Mouse (Mus musculus): Measurements from ENCODE around the gene Srpx. TPM values are rescaled to one million over a fixed set of nuclear protein-coding genes. Genes with fewer than 3 reads are reported as not detected.

Gene Srpx
- not detected in 2 replicates for total RNA-seq (2014; fragmentation: Nextera tagmentation)
- not detected in 2 replicates for total RNA-seq (2017)

DNA sequence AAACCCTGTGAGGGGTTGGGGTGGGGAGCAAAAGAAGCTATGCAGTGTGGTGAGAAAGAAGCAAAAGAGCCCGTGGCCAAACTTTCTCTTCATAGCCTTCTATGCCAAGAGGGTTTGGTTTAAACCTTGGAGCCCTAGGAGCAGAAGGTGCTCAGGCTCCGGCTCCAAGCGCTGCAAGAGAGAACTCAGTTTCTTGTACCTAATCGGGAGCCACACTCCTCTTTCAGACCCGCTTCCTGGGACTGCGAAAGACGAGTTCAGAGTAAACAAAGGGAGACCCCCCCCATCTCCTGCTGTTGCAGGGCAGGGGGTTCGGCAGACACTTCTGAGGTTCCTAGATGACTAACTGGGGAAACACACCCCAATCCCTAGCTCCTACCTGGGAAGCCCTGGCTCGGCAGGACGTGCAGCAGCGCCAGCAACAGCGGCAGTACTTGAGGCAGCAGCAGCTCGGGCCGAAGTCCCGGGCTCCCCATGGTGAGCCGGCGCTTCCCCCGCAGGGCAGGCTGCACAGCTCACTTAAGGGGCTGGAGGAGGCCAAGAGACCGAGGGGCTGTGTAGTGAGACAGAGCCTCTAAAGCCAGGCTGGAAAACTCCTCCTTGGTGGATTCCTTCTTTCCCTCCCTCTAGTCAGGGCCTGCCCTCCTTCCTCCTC, at the start of gene Srpx:
TSS of gene Srpx (minus strand) at position 645 of the 655 bp plus-strand sequence.
- ATAC-seq (replicated peaks; ENCODE audit: poor library complexity, severe bottlenecking) = no peak

DNA sequence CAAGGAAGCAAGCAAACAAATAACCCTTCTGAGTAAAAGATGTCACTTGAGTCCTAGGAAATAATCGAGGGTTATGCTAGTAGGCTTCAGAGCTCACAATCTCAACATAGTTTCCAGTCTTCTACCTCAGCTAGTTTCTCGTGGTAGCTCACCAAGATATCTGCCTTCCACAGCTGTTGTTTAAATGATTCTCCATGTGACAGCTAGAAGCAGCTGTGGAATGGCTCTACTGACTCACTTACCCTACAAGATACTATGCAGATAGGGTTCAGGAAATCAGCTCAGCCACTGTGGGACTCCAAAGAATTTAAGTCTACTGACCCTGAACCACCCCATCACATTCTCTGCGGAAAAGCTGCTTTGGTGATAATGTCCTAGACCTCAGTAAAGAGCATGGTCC, 34.9 kb upstream of the Srpx start:
- no peak for ATAC-seq (replicated peaks; ENCODE audit: poor library complexity, severe bottlenecking)

- ATAC-seq (replicated peaks; ENCODE audit: poor library complexity, severe bottlenecking) = no peak
Observed at GRCm38 (mm10) chrX:10115780-10116179, 1.7 kb downstream of the Srpx start.

DNA sequence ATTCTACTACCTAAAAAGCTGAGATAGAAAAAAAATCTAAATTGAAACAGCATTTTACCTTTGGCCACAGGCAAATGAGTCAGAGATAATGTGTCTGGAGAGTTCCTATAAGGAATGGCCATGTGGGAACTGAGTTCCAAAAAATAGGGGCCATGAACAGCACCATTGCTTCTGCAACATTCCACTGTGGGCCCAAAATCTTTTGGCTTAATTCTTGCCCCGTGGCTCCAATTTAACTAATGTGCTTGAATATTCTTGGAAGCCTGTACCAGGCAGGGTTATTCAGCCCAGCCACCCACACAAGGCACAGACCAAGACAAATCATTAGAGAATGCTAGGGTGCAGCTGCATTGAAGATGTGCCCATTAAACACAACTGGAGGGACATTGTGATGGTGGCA, 6.8 kb downstream of the Srpx start:
- ATAC-seq (replicated peaks; ENCODE audit: poor library complexity, severe bottlenecking) = no peak

- peak; percentile 97 for ATAC-seq (replicated peaks; ENCODE audit: poor library complexity, severe bottlenecking)
Observed at GRCm38 (mm10) chrX:10108558-10108957, 9.0 kb downstream of the Srpx start.

GRCm38 (mm10) chrX:10105475-10105874, 12.0 kb downstream of the Srpx start:
- no peak for ATAC-seq (replicated peaks; ENCODE audit: poor library complexity, severe bottlenecking)

DNA sequence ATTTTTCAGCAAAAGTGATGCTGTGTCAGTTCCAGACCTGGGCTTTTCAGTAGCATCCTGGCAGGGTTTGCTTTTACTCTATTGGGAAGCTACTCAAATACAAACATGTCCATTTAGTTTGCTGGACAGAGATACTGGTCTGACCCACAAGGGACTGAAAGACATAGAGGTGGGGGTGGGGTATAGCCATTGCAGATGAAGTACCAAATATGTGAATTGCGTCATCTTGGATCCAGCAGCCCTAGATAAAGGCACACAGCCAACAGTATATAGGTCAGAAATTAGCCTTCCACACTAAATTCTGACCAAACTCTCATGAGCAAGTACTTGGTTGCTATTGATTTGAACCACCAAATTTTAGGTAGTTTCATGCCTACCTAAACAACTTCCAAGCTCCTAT, 14.8 kb downstream of the Srpx start:
- no peak for ATAC-seq (replicated peaks; ENCODE audit: poor library complexity, severe bottlenecking)

GRCm38 (mm10) chrX:10095797-10096196, 21.7 kb downstream of the Srpx start:
- ATAC-seq (replicated peaks; ENCODE audit: poor library complexity, severe bottlenecking) = no peak

DNA sequence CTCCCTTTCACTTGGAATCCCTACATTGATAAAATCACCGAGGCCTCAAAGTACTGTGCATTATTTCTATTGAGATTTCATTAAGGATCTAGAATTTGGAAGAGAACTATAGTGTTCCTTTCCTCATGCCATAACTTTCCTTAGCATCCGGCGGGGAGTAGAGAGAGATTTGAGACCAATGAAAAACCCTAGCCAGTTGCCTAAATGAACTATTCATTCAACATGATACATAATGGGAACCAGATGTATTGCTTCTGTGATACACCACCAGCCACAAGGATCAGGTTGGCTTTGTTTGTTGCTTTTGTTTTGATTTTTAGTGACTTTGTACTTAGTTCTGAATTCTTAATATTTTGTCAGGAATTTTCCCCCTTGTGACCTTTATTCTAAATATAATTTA, 37.1 kb downstream of the Srpx start:
- no peak for ATAC-seq (replicated peaks; ENCODE audit: poor library complexity, severe bottlenecking)

- no peak for ATAC-seq (replicated peaks; ENCODE audit: poor library complexity, severe bottlenecking)
Observed at GRCm38 (mm10) chrX:10079981-10080380, 37.5 kb downstream of the Srpx start.

GRCm38 (mm10) chrX:10073966-10074365, 43.5 kb downstream of the Srpx start:
- ATAC-seq (replicated peaks; ENCODE audit: poor library complexity, severe bottlenecking) = no peak

- ATAC-seq (replicated peaks; ENCODE audit: poor library complexity, severe bottlenecking) = no peak
Observed at GRCm38 (mm10) chrX:10071529-10071928, 46.0 kb downstream of the Srpx start.

DNA sequence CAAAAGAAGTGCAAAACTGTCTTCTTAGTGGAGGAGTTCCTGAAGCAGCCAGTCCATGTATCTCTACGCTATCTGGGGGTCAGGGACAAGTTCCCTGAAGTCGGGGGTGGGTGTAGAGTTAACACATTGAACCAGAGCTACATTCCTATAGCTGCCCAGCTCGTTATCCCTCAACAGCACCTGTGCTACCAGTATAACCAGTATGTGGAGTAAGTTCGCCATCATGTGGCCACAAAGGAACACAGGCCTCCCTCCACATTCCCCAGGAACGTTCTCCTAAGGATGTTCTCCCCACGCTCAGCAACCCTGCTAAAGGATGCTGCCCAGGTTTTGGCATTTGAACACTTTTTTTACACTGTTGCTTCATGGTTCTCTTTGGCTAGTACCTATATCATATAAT, 46.8 kb downstream of the Srpx start:
- no peak for ATAC-seq (replicated peaks; ENCODE audit: poor library complexity, severe bottlenecking)

DNA sequence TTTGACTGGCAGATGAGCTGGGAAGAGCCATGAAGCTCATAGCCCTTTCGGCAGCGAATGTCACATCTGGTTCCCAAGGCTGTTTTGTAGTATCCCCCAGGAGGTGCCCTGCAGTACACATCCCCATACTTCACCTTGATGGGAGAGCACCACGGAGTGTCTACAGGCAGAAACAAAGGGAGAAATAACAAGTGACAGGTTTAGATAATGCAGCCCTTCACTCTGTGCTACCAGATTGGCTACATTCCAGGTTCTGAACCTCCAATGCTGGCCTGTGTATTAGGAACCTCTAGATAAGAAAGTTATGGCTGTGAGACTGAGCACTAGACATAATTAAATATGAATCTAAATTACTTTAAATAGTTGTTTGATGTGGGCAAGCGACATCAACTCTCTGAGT, 48.1 kb downstream of the Srpx start:
- ATAC-seq (replicated peaks; ENCODE audit: poor library complexity, severe bottlenecking) = no peak

GRCm38 (mm10) chrX:10063781-10064180, 53.7 kb downstream of the Srpx start:
- no peak for ATAC-seq (replicated peaks; ENCODE audit: poor library complexity, severe bottlenecking)

DNA sequence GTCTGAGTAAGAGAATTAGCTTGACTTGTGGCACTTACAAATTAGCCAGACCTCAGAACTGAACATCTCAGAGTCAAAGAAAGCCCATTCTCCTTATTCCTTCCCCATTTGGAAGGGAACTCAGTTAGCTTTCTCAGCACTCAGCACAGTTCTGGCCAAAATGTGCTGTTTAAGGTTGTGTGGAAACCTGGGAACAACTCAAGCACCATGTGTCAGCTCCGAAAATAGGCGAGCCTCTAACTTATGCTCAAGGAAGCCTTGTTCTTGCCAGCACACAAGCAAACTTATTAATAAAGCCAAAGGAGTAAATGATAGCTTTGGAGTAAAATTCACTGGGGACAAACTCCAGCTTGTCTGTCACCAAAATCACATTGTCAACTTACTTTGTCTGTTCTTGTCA, 54.1 kb downstream of the Srpx start:
- no peak for ATAC-seq (replicated peaks; ENCODE audit: poor library complexity, severe bottlenecking)

DNA sequence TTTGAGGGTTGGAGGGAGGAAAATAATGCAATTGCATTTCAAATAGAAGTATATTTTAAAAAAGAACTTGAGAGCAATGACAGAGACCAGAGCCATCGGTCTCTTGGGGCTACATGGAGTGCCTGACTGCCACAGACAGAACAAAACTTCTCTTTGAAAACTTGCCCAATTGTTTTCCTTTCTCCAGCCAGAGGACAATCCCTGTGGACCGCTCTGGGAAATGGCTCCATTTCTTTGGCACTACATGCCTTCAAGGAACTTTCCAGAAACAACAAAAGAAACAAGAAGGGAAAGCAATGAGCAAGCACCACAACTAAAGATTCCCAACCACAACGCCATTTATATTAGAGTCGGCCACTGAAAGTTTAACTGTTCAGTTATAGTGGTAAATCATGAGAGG, 55.3 kb downstream of the Srpx start:
- no peak for ATAC-seq (replicated peaks; ENCODE audit: poor library complexity, severe bottlenecking)

- ATAC-seq (replicated peaks; ENCODE audit: poor library complexity, severe bottlenecking) = no peak
Observed at GRCm38 (mm10) chrX:10034666-10035065, 82.8 kb downstream of the Srpx start.

DNA sequence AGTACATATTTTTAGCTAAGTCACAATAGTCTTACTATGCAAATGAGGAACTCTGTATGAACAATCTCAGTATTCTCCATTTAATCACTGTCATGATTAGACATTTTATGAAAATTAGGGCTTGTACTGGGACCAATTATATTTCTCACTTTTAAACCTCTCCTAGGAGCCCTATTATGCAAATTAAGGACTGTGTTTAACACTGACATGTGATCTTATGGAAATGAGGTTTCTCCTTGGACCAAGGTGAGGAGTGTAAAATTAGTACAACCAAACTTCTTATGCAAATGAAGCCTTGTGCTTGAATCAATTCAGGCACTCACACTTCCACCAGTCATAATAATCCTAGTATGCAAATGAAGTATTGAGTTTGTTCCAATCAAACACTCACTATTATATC, 107.3 kb downstream of the Srpx start:
- no peak for ATAC-seq (replicated peaks; ENCODE audit: poor library complexity, severe bottlenecking)

- no peak for ATAC-seq (replicated peaks; ENCODE audit: poor library complexity, severe bottlenecking)
Observed at GRCm38 (mm10) chrX:10007675-10008270, 109.7 kb downstream of the Srpx start.

DNA sequence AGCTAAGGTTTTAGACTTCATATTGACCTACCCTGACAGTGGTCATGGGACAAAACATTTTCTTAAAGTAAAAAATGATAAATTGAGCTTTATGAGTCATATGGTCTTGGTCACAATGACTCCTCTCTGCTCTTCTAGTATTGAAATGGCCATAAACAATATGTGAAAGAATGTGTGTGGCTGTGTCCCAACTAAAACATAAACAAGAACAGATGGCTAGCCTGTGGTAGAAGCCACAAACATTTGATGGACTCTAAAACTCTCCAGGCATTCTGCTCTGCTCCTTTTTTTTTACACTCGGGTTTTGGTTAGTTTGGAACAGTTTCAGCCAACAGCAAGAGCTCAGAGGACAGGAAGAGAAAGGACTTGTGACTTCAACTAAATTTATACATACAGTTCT, 111.6 kb downstream of the Srpx start:
- no peak for ATAC-seq (replicated peaks; ENCODE audit: poor library complexity, severe bottlenecking)

DNA sequence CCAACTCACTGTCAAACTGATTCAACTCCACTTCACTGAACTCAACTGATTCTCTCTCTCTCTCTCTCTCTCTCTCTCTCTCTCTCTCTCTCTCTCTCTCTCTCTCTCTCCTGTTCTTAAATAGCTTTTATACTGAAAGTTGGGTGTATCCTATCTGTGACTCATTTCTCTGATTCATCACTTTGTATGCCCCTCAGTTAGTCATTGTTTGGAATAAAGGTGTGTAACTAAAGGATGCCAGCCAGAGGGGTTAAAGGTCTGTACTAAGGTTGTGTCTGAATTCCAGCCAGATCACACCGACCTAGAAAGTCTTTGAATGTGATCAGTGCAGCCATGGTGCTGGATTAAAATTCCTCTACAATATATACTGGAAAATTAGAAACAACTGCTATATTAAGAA, 116.8 kb downstream of the Srpx start:
- no peak for ATAC-seq (replicated peaks; ENCODE audit: poor library complexity, severe bottlenecking)

Data from granulocyte monocyte progenitor cell, adult 5-6 weeks (primary cell).